Comparison of ENCODE assay signal across 25 mouse cellular contexts in genomic region chrX:103922436-103922835, GRCm38 (mm10). TPM values are rescaled to one million over a fixed set of nuclear protein-coding genes. Genes with fewer than 3 reads are reported as not detected.
DNase-seq lines count a peak whose midpoint lies in the region; ATAC-seq lines count a peak whose summit lies in the region.
"Had no signal": no experiment of that assay in that cellular context is flagged by ENCODE, and none has a peak within 500 bp of the region (broad histone marks: within the 10 kb centered on the region; RNA-seq: fewer than 3 reads in every experiment).

No protein-coding gene starts in this region.

- H3K4me3 ChIP-seq in heart, embryonic 12.5 days = no peak overlapping the region
- H3K4me3 ChIP-seq in forebrain, embryonic 11.5 days (ENCODE audit: low read depth, low read length) = no peak overlapping the region
- H3K4me3 ChIP-seq: embryonic facial prominence, embryonic 15.5 days; heart, embryonic 15.5 days; liver, embryonic 12.5 days; midbrain, embryonic 10.5 days; myocyte had no signal

- peak; percentile 3 for DNase-seq in embryo, embryonic 10 days (ENCODE audit: low spot score)
- DNase-seq in embryo, embryonic 9.5 days (ENCODE audit: extremely low spot score) = no peak
- DNase-seq in heart, postnatal 25 days (ENCODE audit: low spot score) = peak; percentile 3
- peak; percentile 18 for DNase-seq in forelimb bud, embryonic 11.5 days (ENCODE audit: low read depth, low spot score)
- DNase-seq in layer of hippocampus, postnatal 10 days (ENCODE audit: low spot score in 2 of 2) = no peak
- no peak for DNase-seq in forebrain, embryonic 11.5 days (ENCODE audit: low spot score)
- no peak for DNase-seq in right cerebral cortex, adult 18-20 months
- DNase-seq: adrenal gland, postnatal 10 days; cerebellum, adult 9-10 months; forebrain, postnatal 0 days; kidney, adult 9 months; kidney, postnatal 25 days; lung, adult 18-20 months; lung, postnatal 10 days; thymus, adult 2 months had no signal

- intact Hi-C loops in heart, postnatal 25 days (cut with DNase I) = no loop called here

- 38% methylated on average over 2 of the region's 2 CpGs for WGBS in heart, embryonic 12.5 days
- 71% methylated on average over 2 of the region's 2 CpGs for WGBS in forebrain, embryonic 11.5 days

- H3K9ac ChIP-seq in heart, embryonic 12.5 days = no peak overlapping the region
- no peak overlapping the region for H3K9ac ChIP-seq in forebrain, embryonic 11.5 days (ENCODE audit: low read length)
- H3K9ac ChIP-seq: embryonic facial prominence, embryonic 15.5 days; forebrain, postnatal 0 days; heart, embryonic 15.5 days; liver, embryonic 12.5 days had no signal

- H3K9me3 ChIP-seq in heart, embryonic 12.5 days (replicated peaks) = no peaks in the 10 kb centered on the region
- H3K9me3 ChIP-seq in forebrain, embryonic 11.5 days (ENCODE audit: control insufficient read depth, low read length) = no peaks in the 10 kb centered on the region
- H3K9me3 ChIP-seq: embryonic facial prominence, embryonic 15.5 days; heart, embryonic 15.5 days; liver, embryonic 12.5 days; midbrain, embryonic 10.5 days had no signal

- H3K27me3 ChIP-seq in heart, embryonic 12.5 days (replicated peaks) = peaks cover 29% of the 10 kb centered on the region
- peaks cover 14% of the 10 kb centered on the region for H3K27me3 ChIP-seq in forebrain, embryonic 11.5 days (ENCODE audit: control insufficient read depth, insufficient read depth, low read length)

- ATAC-seq in heart, embryonic 12.5 days (ENCODE audit: insufficient number of reproducible peaks, low FRiP score) = no peak
- no peak for ATAC-seq in forebrain, embryonic 11.5 days (replicated peaks; ENCODE audit: low FRiP score)
- ATAC-seq: forebrain, postnatal 0 days; hindbrain, postnatal 0 days; intestine, embryonic 16.5 days; liver, embryonic 12.5 days; midbrain, embryonic 16.5 days had no signal

- no peaks in the 10 kb centered on the region for H3K4me1 ChIP-seq in heart, embryonic 12.5 days (replicated peaks)
- H3K4me1 ChIP-seq in forebrain, embryonic 11.5 days (replicated peaks; ENCODE audit: control insufficient read depth, insufficient read depth, low read length) = no peaks in the 10 kb centered on the region
- H3K4me1 ChIP-seq: embryonic facial prominence, embryonic 15.5 days; heart, embryonic 15.5 days; liver, embryonic 12.5 days; midbrain, embryonic 10.5 days had no signal

- H3K4me2 ChIP-seq in heart, embryonic 12.5 days = no peak overlapping the region
- no peak overlapping the region for H3K4me2 ChIP-seq in forebrain, embryonic 11.5 days (ENCODE audit: low read depth, low read length, severe bottlenecking)
- H3K4me2 ChIP-seq: embryonic facial prominence, embryonic 15.5 days; heart, embryonic 15.5 days; liver, embryonic 12.5 days had no signal

- H3K27ac ChIP-seq in heart, embryonic 12.5 days (ENCODE audit: poor library complexity, severe bottlenecking) = no peak overlapping the region
- no peak overlapping the region for H3K27ac ChIP-seq in forebrain, embryonic 11.5 days (ENCODE audit: low read depth, low read length)
- H3K27ac ChIP-seq: embryonic facial prominence, embryonic 15.5 days; heart, embryonic 15.5 days; hindbrain, postnatal 0 days; liver, embryonic 12.5 days; midbrain, embryonic 10.5 days; stomach, postnatal 0 days had no signal

- H3K36me3 ChIP-seq in heart, embryonic 12.5 days = no peaks in the 10 kb centered on the region
- no peaks in the 10 kb centered on the region for H3K36me3 ChIP-seq in forebrain, embryonic 11.5 days (ENCODE audit: control insufficient read depth, insufficient read depth, low read length)
- H3K36me3 ChIP-seq: embryonic facial prominence, embryonic 15.5 days; heart, embryonic 15.5 days; liver, embryonic 12.5 days; midbrain, embryonic 10.5 days had no signal

RNA-seq across cellular contexts. Expression of gene Rlim, which starts 58.6 kb away (rescaled TPM):
- 10 to 100 TPM; 19.8 to 23.1 TPM for total RNA-seq in heart, postnatal 25 days (2021)
- 35.4 and 35.7 TPM in 2 replicates for polyA plus RNA-seq in heart, embryonic 12.5 days (2016; fragmentation: Nextera tagmentation; extraction: Ambion mirVana)
- total RNA-seq in layer of hippocampus, postnatal 10 days (2021) = 10 to 100 TPM; 48.6 to 53.6 TPM
- 39.9 and 48.7 TPM in 2 replicates for polyA plus RNA-seq in forebrain, embryonic 11.5 days (2014; fragmentation: Nextera tagmentation; extraction: Ambion mirVana)

Comparison
In these comparisons a context has a peak if more than half of its experiments do, and no peak if none do; other contexts are left out.
1. DNase-seq: peak in embryo, embryonic 10 days (single experiment), heart, postnatal 25 days (single experiment) and forelimb bud, embryonic 11.5 days (single experiment); none in embryo, embryonic 9.5 days (single experiment), layer of hippocampus, postnatal 10 days (0 of 2), forebrain, embryonic 11.5 days (single experiment) and right cerebral cortex, adult 18-20 months (single experiment).